Mouse (Mus musculus) megakaryocyte-erythroid progenitor cell, adult 5 weeks (primary cell): ENCODE measurements around the gene Gm21820. TPM values are rescaled to one million over a fixed set of nuclear protein-coding genes. Genes with fewer than 3 reads are reported as not detected.

ENCODE experiments used
- polyA plus RNA-seq: library from polyadenylated mRNA; stranded (reverse); fragments of >175 nt; gene quantifications from 2 replicates; pipeline ENCODE4 v1.2.3, GENCODE M21; 2012

Gene Gm21820
- not detected in 2 replicates for polyA plus RNA-seq

DNA sequence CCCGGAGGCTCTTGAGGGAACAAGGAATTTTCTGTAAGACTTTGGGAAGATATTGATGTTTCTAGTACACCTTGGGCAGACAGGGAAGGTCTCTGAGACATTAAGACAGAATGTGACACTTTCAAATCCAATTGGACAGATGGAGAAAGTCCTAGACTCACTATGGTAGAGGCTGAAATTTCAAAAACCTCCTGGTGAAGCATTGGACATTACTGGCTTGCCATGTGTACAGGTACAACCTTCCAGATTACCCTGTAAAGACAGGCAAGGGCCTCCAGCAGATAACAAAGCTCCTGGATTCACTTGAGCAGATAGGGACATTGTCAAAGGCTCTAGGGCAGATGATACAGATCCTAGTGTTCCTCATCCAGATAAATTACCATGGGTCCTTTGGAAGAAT, at the start of gene Gm21820:
Gm21820 (minus strand) TSS at position 101 of the 400 bp plus-strand sequence.

Other genes starting within 250 kb of the Gm21820 start
- gene Gm20918, start 205.5 kb downstream of the Gm21820 start, polyA plus RNA-seq: not detected in 2 replicates